Mouse (Mus musculus) cerebellum, adult 11-12 months (tissue): ENCODE results near the gene Zfp229.
"Not testable (repeated sequence)": the region's sequence is repeated elsewhere in the genome, so short reads cannot be mapped to it uniquely, and the experiment has no call there.

Experiments
- DNase-seq: peaks from one replicate; pipeline ENCODE4 v3.0.0; 2022

The Zfp229 gene

GRCm38 (mm10) chr17:21730495-21730894 is at the start of gene Zfp229:
TSS of gene Zfp229 (plus strand) at chr17:21730795.
- DNase-seq: not testable (repeated sequence)

GRCm38 (mm10) chr17:21691560-21691959 is 39.0 kb upstream of the Zfp229 start, which contains the start of gene Gm10226:
TSS of gene Gm10226 (plus strand) at chr17:21691860.
- DNase-seq: no peak

- no peak for DNase-seq
These were observed 37.3 kb upstream of the Zfp229 start for GRCm38 (mm10) chr17:21693342-21693741.

GRCm38 (mm10) chr17:21696073-21696472 is 34.5 kb upstream of the Zfp229 start:
- DNase-seq: no peak

GRCm38 (mm10) chr17:21702281-21703240 is 28.0 kb upstream of the Zfp229 start:
- DNase-seq: no peak

- DNase-seq: no peak
These were observed 27.2 kb upstream of the Zfp229 start for GRCm38 (mm10) chr17:21703414-21703813.

- DNase-seq: peak; percentile 81
These were observed 23.1 kb upstream of the Zfp229 start, which contains the start of gene Zfp760 for GRCm38 (mm10) chr17:21707343-21707996. TSS of gene Zfp760 (plus strand) at chr17:21707741.

GRCm38 (mm10) chr17:21708401-21708800 is 22.2 kb upstream of the Zfp229 start:
- no peak for DNase-seq

GRCm38 (mm10) chr17:21733049-21733448 is 2.5 kb downstream of the Zfp229 start:
- DNase-seq: no peak

GRCm38 (mm10) chr17:21733529-21734031 is 3.0 kb downstream of the Zfp229 start:
- peak; percentile 66 for DNase-seq

GRCm38 (mm10) chr17:21752791-21753190 is 22.2 kb downstream of the Zfp229 start:
- DNase-seq: no peak

GRCm38 (mm10) chr17:21753342-21754208 is 23.0 kb downstream of the Zfp229 start:
- no peak for DNase-seq

GRCm38 (mm10) chr17:21770336-21770735 is 39.7 kb downstream of the Zfp229 start:
- no peak for DNase-seq

- no peak for DNase-seq
These were observed 61.7 kb downstream of the Zfp229 start for GRCm38 (mm10) chr17:21792256-21792655.

- DNase-seq: not testable (repeated sequence)
These were observed 70.8 kb downstream of the Zfp229 start for GRCm38 (mm10) chr17:21801373-21801772.
